Mouse (Mus musculus) forebrain, embryonic 10.5 days (tissue): ENCODE results near the gene Gtf2h4. TPM values are rescaled to one million over a fixed set of nuclear protein-coding genes. Genes with fewer than 3 reads are reported as not detected.

Experiments
- DNase-seq: peaks from one replicate; pipeline ENCODE4 v3.0.0-alpha.2; 2017; ENCODE audit warnings: low spot score; ENCODE audit errors: extremely low spot score
- H3K27ac ChIP-seq: fragments of 300-500 bp; sonication (generic); 2 replicates; pipeline ENCODE4 v1.5.1; 2016; ENCODE audit warnings: mild to moderate bottlenecking
- H3K27me3 ChIP-seq: fragments of 300-500 bp; sonication (generic); 2 replicates; pipeline ENCODE4 v1.6.1; 2016; ENCODE audit warnings: mild to moderate bottlenecking; ENCODE audit not compliant: poor library complexity, severe bottlenecking
- H3K36me3 ChIP-seq: fragments of 300-500 bp; sonication (generic); replicated peaks from 2 replicates; pipeline ENCODE4 v1.6.1; 2016; ENCODE audit warnings: mild to moderate bottlenecking, moderate library complexity
- H3K4me1 ChIP-seq: fragments of 300-500 bp; sonication (generic); 2 replicates; pipeline ENCODE4 v1.6.1; 2016
- H3K4me3 ChIP-seq: fragments of 300-500 bp; sonication (generic); 2 replicates; pipeline ENCODE4 v1.5.1; 2016; ENCODE audit warnings: mild to moderate bottlenecking, moderate library complexity
- H3K9me3 ChIP-seq: fragments of 300-500 bp; sonication (generic); 2 replicates; pipeline ENCODE4 v1.6.1; 2016; ENCODE audit warnings: mild to moderate bottlenecking, moderate library complexity
- whole genome bisulfite sequencing: fragments of 180-500 bp; shearing (Covaris S2); methylation state at CpG from one replicate; pipeline ENCODE4 v1.1.7; 2016; 5-methylcytosine and 5-hydroxymethylcytosine counted together
- polyA plus RNA-seq: library from polyadenylated mRNA; unstranded; fragments of >200 nt; fragmentation: Nextera tagmentation; extraction: Ambion mirVana; gene quantifications from 2 replicates; pipeline ENCODE4 v1.2.1, GENCODE M21; 2016

The Gtf2h4 gene
- polyA plus RNA-seq, 1 experiment from 2014 or later = 59.3 TPM

DNA sequence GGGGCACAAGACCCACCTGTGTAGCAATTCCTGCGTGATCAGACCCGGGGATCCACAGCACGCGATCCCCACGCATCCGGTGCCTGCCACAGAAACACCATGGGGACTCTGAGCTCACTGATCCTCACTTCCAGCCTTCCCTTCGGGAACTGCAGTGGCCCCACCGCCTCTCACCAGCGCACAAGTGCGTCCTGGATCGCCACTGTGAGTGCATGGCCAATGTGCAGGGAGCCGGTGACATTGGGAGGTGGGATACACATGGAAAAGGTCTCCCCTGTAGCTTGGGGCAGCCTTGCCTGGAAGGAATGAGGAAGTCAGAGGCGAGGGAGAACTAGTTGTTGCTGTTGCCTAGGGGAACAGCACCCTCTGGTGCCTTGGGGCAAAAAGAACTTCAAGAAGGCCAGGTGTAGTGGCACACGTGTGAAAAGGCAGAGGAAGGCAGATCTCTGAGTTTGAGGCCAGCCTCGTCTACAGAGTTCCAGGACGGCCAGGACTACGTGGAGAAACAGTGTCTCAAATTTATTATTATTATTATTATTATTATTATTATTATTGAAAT, 7.5 kb downstream of the Gtf2h4 start:
- no peaks in the 10 kb centered on the region for H3K27me3 ChIP-seq
- 80% methylated on average over 17 of the region's 17 CpGs for WGBS
- no peaks in the 10 kb centered on the region for H3K9me3 ChIP-seq
- H3K4me1 ChIP-seq = peaks cover 25% of the 10 kb centered on the region
- peaks cover 67% of the 10 kb centered on the region for H3K36me3 ChIP-seq
- H3K4me3 ChIP-seq = peak overlapping the region; percentile 60; the same call in 1 of the 2 replicates
- H3K27ac ChIP-seq = peak overlapping the region; percentile 2; the same call in 1 of the 2 replicates
- no peak for DNase-seq

DNA sequence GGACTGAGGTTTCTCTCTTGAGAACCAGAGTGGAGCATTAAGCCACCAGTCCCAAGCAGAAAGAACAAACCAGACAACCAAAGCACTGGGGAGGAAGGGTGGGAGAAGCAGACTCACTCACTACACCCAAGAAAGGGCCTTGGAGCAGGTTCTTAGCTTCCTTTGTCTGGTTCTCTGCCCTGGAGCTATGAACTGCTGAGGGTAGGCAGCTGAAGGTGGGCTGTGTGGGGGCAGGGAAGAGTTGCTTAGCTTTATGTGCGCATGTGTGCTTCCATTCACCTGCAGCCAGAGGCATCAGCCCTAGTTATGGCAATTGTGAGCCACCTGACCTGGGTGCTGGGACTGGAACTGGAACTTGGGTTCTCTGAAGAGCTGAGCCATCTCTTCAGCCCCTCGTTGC, 20.5 kb downstream of the Gtf2h4 start:
- peaks cover 32% of the 10 kb centered on the region for H3K4me1 ChIP-seq
- no peaks in the 10 kb centered on the region for H3K9me3 ChIP-seq
- H3K27ac ChIP-seq = 0 out of 2 replicates have a peak overlapping the region, but pooled peaks have one; percentile 3
- no peaks in the 10 kb centered on the region for H3K27me3 ChIP-seq
- no peak for DNase-seq
- 84% methylated on average over 2 of the region's 2 CpGs for WGBS
- H3K4me3 ChIP-seq = no peak overlapping the region
- peaks cover 39% of the 10 kb centered on the region for H3K36me3 ChIP-seq

DNA sequence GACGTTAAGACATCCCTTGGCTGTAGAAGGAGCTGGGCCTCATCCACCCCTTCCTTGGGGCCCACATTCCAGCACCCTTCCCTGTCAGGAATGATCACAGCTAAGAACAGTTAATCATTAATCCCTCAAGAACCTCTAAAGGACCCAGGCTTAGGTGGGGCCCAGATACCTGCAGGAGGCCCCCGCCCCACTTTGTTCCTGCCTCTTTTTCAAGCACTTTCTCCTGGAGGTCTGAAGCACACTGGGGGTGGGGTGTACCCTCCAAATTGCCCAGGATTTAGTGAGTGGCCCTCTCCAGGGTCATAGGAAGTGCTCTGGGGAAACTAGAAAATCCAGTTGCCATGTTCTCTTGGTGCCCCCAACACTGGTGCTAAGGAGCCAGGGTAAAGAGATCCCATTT, 24.1 kb downstream of the Gtf2h4 start:
- 73% methylated on average over 2 of the region's 2 CpGs for WGBS

DNA sequence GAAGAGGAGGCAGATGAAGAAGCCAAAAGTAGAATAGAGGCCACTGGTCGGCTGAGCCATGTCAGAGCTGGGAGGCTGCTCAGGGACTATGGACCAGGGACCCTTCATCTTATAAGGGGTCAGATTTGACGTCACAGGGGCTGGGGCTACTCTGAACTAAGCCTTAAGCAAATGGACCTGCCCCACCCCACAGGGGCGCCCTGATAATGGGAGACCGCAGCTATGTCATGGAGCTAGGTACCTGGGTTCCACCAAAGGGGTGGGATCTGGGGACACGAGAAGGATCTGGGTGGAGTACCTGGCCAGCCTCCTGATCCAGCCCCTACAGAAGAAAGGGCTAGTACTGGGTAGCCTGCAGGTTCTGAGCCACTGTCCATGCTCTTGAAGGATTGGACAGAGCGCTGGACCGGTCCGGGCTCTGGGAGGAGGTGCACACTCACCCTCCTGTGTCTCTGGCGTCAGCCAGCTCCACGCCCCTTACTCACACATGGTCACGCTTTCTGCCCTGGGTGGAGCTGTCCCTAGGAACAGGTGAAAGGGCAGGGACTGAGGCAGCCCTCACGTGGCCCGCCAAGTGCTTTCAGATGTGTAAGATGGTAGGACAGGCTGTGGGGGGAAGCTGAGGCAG, 29.8 kb downstream of the Gtf2h4 start, which contains the start of gene Mucl3:
TSS of gene Mucl3 (minus strand) at position 87 of the 628 bp plus-strand sequence.
- no peaks in the 10 kb centered on the region for H3K36me3 ChIP-seq
- H3K4me3 ChIP-seq = no peak within 1 kb of the TSS
- no peaks in the 10 kb centered on the region; the same call in 1 of the 2 replicates for H3K27me3 ChIP-seq
- H3K4me1 ChIP-seq = no peaks in the 10 kb centered on the region
- H3K9me3 ChIP-seq = no peaks in the 10 kb centered on the region
- WGBS = 77% methylated on average over 13 of the region's 13 CpGs
- no peak for DNase-seq
- H3K27ac ChIP-seq = no peak within 1 kb of the TSS

More for the DNA sequence above, 24.1 kb downstream of the Gtf2h4 start:
- H3K36me3 ChIP-seq = peaks cover 2% of the 10 kb centered on the region
- no peaks in the 10 kb centered on the region for H3K27me3 ChIP-seq
- H3K4me3 ChIP-seq = no peak overlapping the region
- no peak overlapping the region for H3K27ac ChIP-seq
- DNase-seq = no peak
- peaks cover 14% of the 10 kb centered on the region for H3K4me1 ChIP-seq
- H3K9me3 ChIP-seq = no peaks in the 10 kb centered on the region

DNA sequence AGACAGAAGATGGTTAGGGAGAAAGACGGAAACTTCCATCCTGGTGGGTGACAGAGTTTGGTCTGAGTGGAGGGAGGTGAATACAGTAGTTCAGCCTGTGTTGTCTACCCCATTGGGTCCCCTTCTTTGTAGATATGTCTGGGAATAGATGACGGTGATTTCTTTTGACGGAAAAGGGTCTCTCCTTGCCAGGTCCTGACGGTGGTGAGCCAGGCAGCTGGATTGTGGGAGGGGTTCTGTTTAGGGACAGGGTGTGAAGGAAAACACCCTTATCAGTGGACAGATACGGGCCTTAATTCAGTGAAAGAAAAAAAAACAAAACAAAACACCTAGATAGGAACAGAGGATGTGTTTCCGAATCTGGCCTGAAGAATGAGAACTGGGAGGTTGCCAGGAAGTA, 34.2 kb downstream of the Gtf2h4 start:
- 90% methylated on average over 6 of the region's 6 CpGs for WGBS
- Histone ChIP-seq H3K27me3 (peaks cover 11% of the 10 kb centered on the region), H3K4me1 (peaks cover 5% of the 10 kb centered on the region), H3K27ac (no peak overlapping the region), H3K9me3 (no peaks in the 10 kb centered on the region), H3K36me3 (no peaks in the 10 kb centered on the region), H3K4me3 (0 out of 2 replicates have a peak overlapping the region, but pooled peaks have one; percentile 25)
- no peak for DNase-seq

DNA sequence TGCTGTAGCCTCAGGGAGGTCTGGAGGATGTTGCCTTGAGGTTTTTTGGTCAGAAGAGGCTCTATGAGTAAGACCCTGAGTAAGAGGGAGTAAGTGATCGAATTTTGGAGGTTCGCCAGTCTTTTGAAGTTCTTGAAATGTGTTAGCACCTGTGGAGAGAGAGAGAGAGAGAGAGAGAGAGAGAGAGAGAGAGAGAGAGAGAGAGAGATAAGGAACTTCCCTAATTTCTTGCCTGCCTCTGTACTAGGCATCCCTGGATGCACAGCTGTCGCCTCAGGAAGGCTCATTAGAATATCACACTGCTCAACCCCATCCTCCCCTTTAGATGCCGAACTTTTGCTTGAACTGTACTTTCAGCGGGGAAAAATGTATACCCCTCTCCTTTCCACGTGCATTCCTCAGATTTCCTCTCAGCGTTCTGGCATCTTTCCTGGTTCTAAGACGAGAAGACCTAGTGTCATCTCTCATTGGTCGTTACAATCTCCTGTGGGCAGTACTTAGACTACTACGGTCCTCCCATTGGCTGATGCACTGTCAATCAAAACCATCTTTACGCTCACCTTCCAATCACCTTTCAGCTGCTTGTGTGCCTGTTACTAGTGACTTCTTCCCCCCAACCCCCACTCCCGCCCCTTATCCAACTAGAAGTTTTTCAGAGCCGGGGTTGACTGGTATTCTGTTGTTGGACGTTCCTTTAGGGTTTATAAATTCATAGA, 34.9 kb downstream of the Gtf2h4 start:
- Histone ChIP-seq H3K4me3 (peak overlapping the region; percentile 25), H3K4me1 (peaks cover 11% of the 10 kb centered on the region), H3K27ac (no peak overlapping the region), H3K27me3 (peaks cover 11% of the 10 kb centered on the region), H3K36me3 (no peaks in the 10 kb centered on the region), H3K9me3 (no peaks in the 10 kb centered on the region)
- 32% methylated on average over 14 of the region's 14 CpGs for WGBS
- peak; percentile 29 for DNase-seq

DNA sequence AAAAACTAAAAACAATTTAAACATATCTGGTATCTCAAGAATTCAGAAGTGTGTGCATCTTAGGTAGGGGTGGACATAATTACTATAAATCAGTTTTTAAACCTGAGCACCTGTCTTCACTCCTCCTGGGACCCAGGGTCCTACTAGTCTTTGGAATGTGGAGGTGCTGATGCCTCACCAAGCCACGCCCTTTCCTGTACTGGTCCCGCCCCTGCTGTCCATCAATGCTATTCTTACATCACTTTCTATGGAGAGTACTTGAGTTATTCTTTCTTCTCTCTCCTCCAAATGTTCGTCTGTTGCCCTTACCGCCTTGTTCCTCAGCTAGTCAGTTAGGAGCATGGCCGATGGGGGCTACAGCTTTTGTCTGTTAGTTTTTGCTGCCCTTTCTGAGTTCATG, 37.2 kb downstream of the Gtf2h4 start:
- H3K36me3 ChIP-seq = no peaks in the 10 kb centered on the region
- peak overlapping the region; percentile 51; the same call in 1 of the 2 replicates for H3K4me3 ChIP-seq
- peaks cover 11% of the 10 kb centered on the region for H3K4me1 ChIP-seq
- H3K9me3 ChIP-seq = no peaks in the 10 kb centered on the region
- no peak overlapping the region for H3K27ac ChIP-seq
- H3K27me3 ChIP-seq = peaks cover 11% of the 10 kb centered on the region; the same call in 1 of the 2 replicates
- 37% methylated on average over 5 of the region's 5 CpGs for WGBS
- no peak for DNase-seq

DNA sequence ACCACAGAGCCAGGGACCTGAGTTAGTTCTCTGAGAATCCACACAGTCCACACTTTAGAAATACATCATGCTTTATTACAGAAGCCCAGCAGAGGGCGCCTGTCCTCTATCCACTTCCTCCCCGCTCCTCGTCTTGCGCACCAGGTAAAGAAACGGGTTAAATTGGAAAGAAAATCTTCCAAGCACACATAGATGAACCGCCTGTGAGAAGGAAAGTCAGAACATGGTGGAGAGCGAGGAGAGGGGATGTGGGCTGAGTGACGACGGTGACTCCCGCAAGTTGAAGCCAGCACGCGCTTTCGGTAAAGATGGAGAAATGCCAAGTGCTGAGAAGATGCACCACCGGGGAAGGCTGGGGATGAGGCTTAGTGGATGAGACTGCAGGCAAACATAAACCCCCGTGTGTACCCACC, 37.8 kb downstream of the Gtf2h4 start:
- 4% methylated on average over 15 of the region's 15 CpGs for WGBS
- peak overlapping the region; percentile 60 for H3K27ac ChIP-seq
- H3K4me3 ChIP-seq = peak overlapping the region; percentile 51
- peak; percentile 74 for DNase-seq
- H3K4me1 ChIP-seq = peaks cover 11% of the 10 kb centered on the region
- H3K27me3 ChIP-seq = peaks cover 11% of the 10 kb centered on the region; the same call in 1 of the 2 replicates
- H3K9me3 ChIP-seq = no peaks in the 10 kb centered on the region
- no peaks in the 10 kb centered on the region for H3K36me3 ChIP-seq

DNA sequence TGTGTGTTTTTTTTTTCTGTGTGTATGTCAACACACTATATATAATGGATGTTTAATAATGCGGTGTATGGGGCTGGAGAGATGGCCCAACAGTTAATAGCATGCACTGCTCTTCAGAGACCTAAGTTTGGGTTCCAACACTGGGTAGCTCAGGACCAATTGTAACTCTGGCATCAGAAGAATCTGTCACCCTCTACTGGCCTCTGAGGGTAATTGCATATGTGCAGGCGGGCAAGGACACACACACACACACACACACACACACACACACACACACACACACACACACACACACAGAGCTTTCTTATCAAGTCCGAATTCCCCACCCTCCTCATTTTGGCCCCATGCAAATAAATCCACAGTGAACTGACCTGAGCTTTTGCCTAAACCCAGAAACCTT, 38.3 kb downstream of the Gtf2h4 start:
- Histone ChIP-seq H3K4me1 (peaks cover 11% of the 10 kb centered on the region), H3K36me3 (no peaks in the 10 kb centered on the region), H3K27ac (no peak overlapping the region), H3K9me3 (no peaks in the 10 kb centered on the region), H3K27me3 (peaks cover 11% of the 10 kb centered on the region; the same call in 1 of the 2 replicates), H3K4me3 (no peak overlapping the region)
- DNase-seq = no peak
- WGBS = 79% methylated on average over 3 of the region's 3 CpGs

DNA sequence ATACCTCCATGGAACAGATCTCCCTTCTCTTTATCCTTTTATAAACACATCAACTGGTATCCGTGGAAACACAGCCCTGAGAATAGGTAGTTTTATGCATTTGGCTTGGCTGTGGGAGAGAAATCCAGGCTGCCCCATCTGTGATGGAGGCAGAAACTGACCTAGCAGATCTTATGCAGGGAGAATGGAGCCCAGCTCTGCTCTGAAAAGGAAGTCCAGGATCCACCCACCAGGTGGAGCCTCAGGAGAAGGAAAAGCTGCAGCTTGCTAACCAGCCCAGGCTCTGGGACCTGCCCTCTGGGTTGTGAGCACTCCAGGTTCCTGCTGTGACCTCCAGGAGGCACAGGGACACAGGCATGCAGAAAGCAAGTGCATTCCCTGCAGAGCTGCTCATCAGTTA, 39.5 kb downstream of the Gtf2h4 start:
- H3K4me3 ChIP-seq = no peak overlapping the region
- H3K4me1 ChIP-seq = peaks cover 11% of the 10 kb centered on the region
- peak; percentile 33 for DNase-seq
- WGBS = 14% methylated on average over 1 of the region's 1 CpGs
- H3K9me3 ChIP-seq = no peaks in the 10 kb centered on the region
- no peaks in the 10 kb centered on the region for H3K36me3 ChIP-seq
- peaks cover 11% of the 10 kb centered on the region; the same call in 1 of the 2 replicates for H3K27me3 ChIP-seq
- no peak overlapping the region for H3K27ac ChIP-seq

DNA sequence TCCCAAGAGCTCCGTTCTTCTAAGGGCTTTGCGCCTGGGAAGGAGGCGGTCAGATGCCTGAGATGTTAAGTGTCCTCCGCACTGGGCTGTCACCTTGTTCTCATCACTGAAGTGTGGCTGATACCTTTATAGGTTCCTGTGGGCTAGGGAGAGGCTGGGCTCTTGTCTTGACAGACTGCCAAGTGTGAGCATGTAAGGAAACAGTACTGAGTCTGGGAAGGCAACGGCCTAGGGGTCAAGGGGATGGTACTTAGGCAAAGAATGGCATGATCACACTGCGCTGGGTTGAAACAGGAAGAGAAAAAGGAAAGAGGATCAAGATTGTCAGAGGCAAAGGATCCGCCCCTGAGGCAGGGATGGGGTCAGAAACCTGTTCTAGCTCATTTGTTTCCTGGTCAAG, 47.0 kb downstream of the Gtf2h4 start, which contains the start of gene Gm9573:
TSS of gene Gm9573 (minus strand) at position 101 of the 400 bp plus-strand sequence.
- Histone ChIP-seq H3K4me1 (no peaks in the 10 kb centered on the region), H3K27ac (no peak within 1 kb of the TSS), H3K27me3 (no peaks in the 10 kb centered on the region), H3K9me3 (0 out of 2 replicates have a peak, but pooled peaks cover 6% of the 10 kb centered on the region), H3K4me3 (no peak within 1 kb of the TSS), H3K36me3 (no peaks in the 10 kb centered on the region)
- WGBS = 93% methylated on average over 7 of the region's 7 CpGs
- no peak for DNase-seq
